Mouse (Mus musculus): ENCODE data around the gene Cib4. TPM values are rescaled to one million over a fixed set of nuclear protein-coding genes. Genes with fewer than 3 reads are reported as not detected.

Cib4 gene
- polyA plus RNA-seq (2015; fragmentation: Nextera tagmentation; extraction: Ambion mirVana), result 1.6 and 1.8 TPM in 2 replicates

GRCm38 (mm10) chr5:30545698-30546097, at the start of gene Cib4:
Gene Cib4 (minus strand): TSS chr5:30545836.

DNA sequence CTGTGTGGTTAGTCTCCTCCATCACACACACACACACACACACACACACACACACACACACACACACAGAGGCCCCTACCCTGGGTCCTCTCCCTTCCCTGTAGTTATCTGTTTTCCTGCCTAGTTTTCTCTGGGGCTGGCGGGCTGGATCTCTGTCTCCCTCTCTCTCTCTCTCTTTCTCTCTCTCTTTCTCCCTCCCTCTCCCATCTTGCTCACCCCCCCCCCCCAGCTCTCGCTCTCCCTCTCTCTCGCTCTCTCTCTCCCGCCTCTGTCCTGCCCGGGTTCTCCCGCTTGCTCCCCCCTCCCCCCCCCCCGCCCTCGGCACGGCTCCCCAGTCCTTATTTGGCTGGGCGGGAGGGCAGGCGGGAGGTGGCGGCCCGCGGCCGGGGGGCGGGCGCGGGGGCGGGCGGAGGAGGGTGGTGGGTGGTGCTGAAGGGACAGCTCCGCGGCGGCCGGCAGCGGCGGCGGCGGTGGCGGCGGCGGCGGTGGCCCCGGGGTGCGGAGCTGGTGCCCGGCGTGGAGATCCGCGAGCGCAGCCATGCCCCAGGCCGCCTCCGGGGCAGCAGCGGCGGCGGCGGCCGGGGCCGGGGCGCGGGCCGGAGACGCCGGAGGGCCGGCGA, 42.2 kb upstream of the Cib4 start, which contains the start of gene Kcnk3:
Gene Kcnk3 (plus strand): TSS at position 490 of the 620 bp plus-strand sequence.

DNA sequence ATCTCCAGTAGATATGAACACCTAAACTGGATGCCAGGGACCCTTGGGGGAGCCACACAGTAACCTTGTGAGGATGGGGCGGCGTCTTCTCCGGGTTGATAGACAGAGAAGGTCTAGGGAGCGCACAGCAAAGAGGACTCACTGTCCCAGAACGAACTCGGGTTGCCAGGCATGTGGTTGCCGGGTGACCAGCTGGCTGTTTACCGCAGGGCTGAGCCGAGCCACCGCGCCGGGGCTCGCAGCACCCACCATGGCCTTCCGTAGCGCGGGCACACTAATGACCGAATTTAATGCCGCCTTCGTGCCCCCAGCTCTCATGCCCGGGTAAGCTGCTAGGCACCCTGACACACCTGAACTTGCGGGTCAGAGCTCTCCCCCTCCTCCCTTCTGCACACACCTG, 79.8 kb downstream of the Cib4 start, which contains the start of gene 1700001C02Rik:
Gene 1700001C02Rik (plus strand): TSS at position 187 of the 400 bp plus-strand sequence.

DNA sequence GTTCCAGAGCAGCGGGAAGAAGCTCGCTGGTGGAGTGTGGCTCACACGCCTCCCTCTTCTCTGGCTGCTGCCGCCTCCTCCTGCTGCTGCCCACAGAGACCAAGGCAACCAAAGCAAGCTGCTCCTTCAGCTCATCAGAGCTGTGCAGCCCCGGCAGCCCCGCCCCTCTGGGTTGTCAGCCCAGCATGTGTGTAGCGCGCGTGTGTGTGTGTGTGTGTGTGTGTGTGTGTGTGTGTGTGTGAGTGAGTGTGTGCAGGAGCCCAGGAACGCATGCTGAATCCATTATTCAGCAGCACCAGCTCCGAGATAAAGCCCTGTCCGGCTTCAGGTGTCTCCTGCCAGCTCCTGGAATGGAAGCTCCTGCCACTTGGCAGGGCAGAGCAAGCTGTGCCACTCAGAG, 83.8 kb downstream of the Cib4 start, which contains the start of gene Otof:
Gene Otof (minus strand): TSS at position 112 of the 400 bp plus-strand sequence.

Other genes with a start within 250 kb of the Cib4 start
- 0.03 and 0.22 TPM in 2 replicates for gene Otof, start 83.9 kb downstream of the Cib4 start, polyA plus RNA-seq (2015; fragmentation: Nextera tagmentation; extraction: Ambion mirVana)
- gene 1700001C02Rik, start 79.8 kb downstream of the Cib4 start, polyA plus RNA-seq (2015; fragmentation: Nextera tagmentation; extraction: Ambion mirVana), result not detected in 2 replicates
- 226 and 521 TPM in 2 replicates for gene Kcnk3, start 42.3 kb upstream of the Cib4 start, polyA plus RNA-seq (2015; fragmentation: Nextera tagmentation; extraction: Ambion mirVana)
- 20.7 and 33.1 TPM in 2 replicates for gene Slc35f6, start 102.1 kb upstream of the Cib4 start, polyA plus RNA-seq (2015; fragmentation: Nextera tagmentation; extraction: Ambion mirVana)
- 101 and 119 TPM in 2 replicates for gene Cenpa, start 120.9 kb upstream of the Cib4 start, polyA plus RNA-seq (2015; fragmentation: Nextera tagmentation; extraction: Ambion mirVana)
- gene Dpysl5, start 165.7 kb upstream of the Cib4 start, polyA plus RNA-seq (2015; fragmentation: Nextera tagmentation; extraction: Ambion mirVana), result 7.5 and 31.0 TPM in 2 replicates

Measured in adrenal gland, postnatal 0 days (tissue).